Mouse (Mus musculus): ENCODE results near the gene Snx32.

DNA sequence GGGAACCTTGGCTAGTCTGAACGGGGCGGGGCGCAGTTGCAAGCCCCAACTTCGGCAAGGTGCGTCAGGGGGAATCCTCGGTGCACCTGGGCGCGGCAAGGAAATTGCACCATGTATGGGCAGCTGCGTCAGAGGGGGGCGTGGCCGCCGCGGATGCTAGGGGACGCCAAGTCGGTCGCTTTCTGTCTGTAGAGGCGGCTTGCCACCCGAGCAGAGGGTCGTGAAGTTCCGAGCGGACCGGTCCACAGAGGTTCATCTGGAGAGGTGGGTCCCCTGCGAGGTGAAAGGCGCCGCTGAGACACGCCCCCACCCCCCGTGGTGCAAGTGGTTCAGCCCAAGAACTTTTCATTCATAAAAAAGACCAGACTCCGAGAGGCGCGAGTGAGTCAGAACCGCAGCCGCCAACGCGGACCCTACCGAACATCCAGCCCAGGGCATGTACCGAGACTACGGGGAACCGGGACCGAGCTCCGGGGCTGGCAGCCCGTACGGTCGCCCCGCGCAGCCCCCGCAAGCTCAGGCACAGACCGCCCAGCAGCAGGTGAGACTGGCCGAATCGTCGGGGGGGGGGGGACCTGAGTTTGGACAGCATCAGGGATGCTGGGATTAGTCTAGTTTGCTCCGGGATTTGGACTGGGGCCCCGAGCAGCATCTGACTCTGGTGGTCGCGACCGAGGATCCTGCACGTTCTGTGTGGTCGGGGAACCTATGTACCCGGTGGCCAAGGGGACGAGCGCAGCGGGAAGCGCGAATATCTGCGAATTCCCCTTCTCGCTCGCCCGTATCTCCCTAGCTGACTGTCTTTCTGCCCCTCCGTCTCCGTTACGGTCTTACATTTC, 62.6 kb downstream of the Snx32 start, which contains the start of gene Fosl1:
- TF ChIP-seq CTCF (IDR thresholded peaks at IDR 0.05; ENCODE audit: low read depth, low read length), result no peak
- no peak for TF ChIP-seq TAL1 (conservative IDR thresholded peaks at IDR 0.05; ENCODE audit: low read depth, low read length)
